Mouse (Mus musculus) liver, postnatal 0 days (tissue): ENCODE measurements around the gene Ramac.

ENCODE experiments used
- CTCF ChIP-seq: sonication (generic); IDR thresholded peaks from 2 replicates; pipeline ENCODE4 v1.5.1; 2016; ENCODE audit warnings: antibody characterized with exemption, low read depth
- EP300 ChIP-seq: IDR thresholded peaks from 2 replicates; pipeline ENCODE4 v1.6.1; 2016; ENCODE audit warnings: antibody characterized with exemption, low read depth, mild to moderate bottlenecking

GRCm38 (mm10) chr7:81775325-81775724, 12.6 kb downstream of the Ramac start:
- TF ChIP-seq CTCF, result no peak
- TF ChIP-seq EP300, result no peak
